19 mouse cellular contexts compared by ENCODE assay signal in the genomic region with DNA sequence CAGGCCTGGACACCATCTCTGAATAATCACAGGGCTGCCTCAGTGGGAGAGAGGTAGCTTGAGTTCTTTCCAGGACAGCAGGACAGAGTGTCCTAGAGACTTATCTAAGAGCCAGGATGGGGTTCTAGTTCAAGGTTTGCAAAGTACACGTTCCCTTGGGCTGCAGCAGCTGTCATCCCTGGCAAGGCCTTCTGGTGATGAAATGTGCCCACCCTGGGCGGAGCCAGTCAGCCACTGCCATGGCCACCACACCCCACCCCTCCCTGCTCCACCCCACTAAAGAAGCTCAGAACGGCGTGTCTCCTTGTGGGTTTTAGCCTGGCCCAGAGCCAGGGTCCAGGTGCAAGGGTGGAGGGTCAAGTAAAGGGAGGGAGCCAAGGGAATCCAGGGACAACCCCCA. TPM values are rescaled to one million over a fixed set of nuclear protein-coding genes. Genes with fewer than 3 reads are reported as not detected.
DNase-seq lines count a peak whose midpoint lies in the region; ATAC-seq and TF ChIP-seq lines count a peak whose summit lies in the region.
"Had no signal": no experiment of that assay in that cellular context is flagged by ENCODE, and none has a peak within 500 bp of the region (broad histone marks: within the 10 kb centered on the region; RNA-seq: fewer than 3 reads in every experiment).

No protein-coding gene starts in this region.

- peak overlapping the region; percentile 95 for H3K27ac ChIP-seq in kidney, adult 2 months (ENCODE audit: insufficient read depth, low read depth, low read length)
- no peak overlapping the region for H3K27ac ChIP-seq in kidney, embryonic 16.5 days (ENCODE audit: low read length)
- no peak overlapping the region for H3K27ac ChIP-seq in intestine, embryonic 15.5 days
- H3K27ac ChIP-seq: embryonic facial prominence, embryonic 12.5 days; stomach, embryonic 15.5 days had no signal

- H3K36me3 ChIP-seq in kidney, adult 2 months (ENCODE audit: control insufficient read depth, insufficient read depth, low read length): no peaks in the 10 kb centered on the region
- no peaks in the 10 kb centered on the region for H3K36me3 ChIP-seq in kidney, embryonic 16.5 days (ENCODE audit: insufficient read depth, low read length)
- no peaks in the 10 kb centered on the region for H3K36me3 ChIP-seq in intestine, embryonic 15.5 days
- H3K36me3 ChIP-seq: embryonic facial prominence, embryonic 12.5 days; heart, embryonic 12.5 days; stomach, embryonic 15.5 days had no signal

- peak; percentile 93 for DNase-seq in kidney, adult 2 months
- DNase-seq in adrenal gland, adult 8-10 months: peak; percentile 82
- DNase-seq in adrenal gland, postnatal 36 days: peak; percentile 79 to 81
- DNase-seq: cerebellum, postnatal 25 days; layer of hippocampus, postnatal 36 days; lung, embryonic 14.5 days; right cerebral cortex, postnatal 25 days had no signal

- WGBS in kidney, adult 2 months: 51% methylated on average over 4 of the region's 4 CpGs
- 50% methylated on average over 4 of the region's 4 CpGs for WGBS in kidney, embryonic 16.5 days
- 46% methylated on average over 4 of the region's 4 CpGs for WGBS in intestine, embryonic 15.5 days

- peaks cover 63% of the 10 kb centered on the region for H3K4me1 ChIP-seq in kidney, adult 2 months (ENCODE audit: control insufficient read depth, insufficient read depth, low read length)
- peaks cover 25% of the 10 kb centered on the region for H3K4me1 ChIP-seq in kidney, embryonic 16.5 days (ENCODE audit: insufficient read depth, low read length)
- H3K4me1 ChIP-seq in intestine, embryonic 15.5 days (replicated peaks): peaks cover 20% of the 10 kb centered on the region

- no peak for TF ChIP-seq CTCF in kidney, adult 2 months (conservative IDR thresholded peaks at IDR 0.05; ENCODE audit: insufficient read depth, insufficient read length, low read depth, low read length)

- no peaks in the 10 kb centered on the region for H3K9me3 ChIP-seq in kidney, embryonic 16.5 days (ENCODE audit: low read length)
- no peaks in the 10 kb centered on the region for H3K9me3 ChIP-seq in intestine, embryonic 15.5 days
- H3K9me3 ChIP-seq: embryonic facial prominence, embryonic 12.5 days; heart, embryonic 12.5 days; stomach, embryonic 15.5 days had no signal

- no peak overlapping the region for H3K9ac ChIP-seq in kidney, embryonic 16.5 days (replicated peaks; ENCODE audit: low read length)
- no peak overlapping the region for H3K9ac ChIP-seq in intestine, embryonic 15.5 days
- H3K9ac ChIP-seq: embryonic facial prominence, embryonic 12.5 days; heart, embryonic 12.5 days; lung, embryonic 14.5 days; stomach, embryonic 15.5 days had no signal

- H3K4me2 ChIP-seq in kidney, embryonic 16.5 days (replicated peaks; ENCODE audit: low read depth, low read length): no peak overlapping the region
- H3K4me2 ChIP-seq in intestine, embryonic 15.5 days (replicated peaks): no peak overlapping the region
- H3K4me2 ChIP-seq: embryonic facial prominence, embryonic 12.5 days; heart, embryonic 12.5 days; lung, embryonic 14.5 days; stomach, embryonic 15.5 days had no signal

- ATAC-seq in kidney, embryonic 16.5 days (ENCODE audit: low FRiP score, low TSS enrichment): no peak
- ATAC-seq in megakaryocyte-erythroid progenitor cell, adult 5-6 weeks (replicated peaks; ENCODE audit: low FRiP score, low TSS enrichment, poor library complexity, severe bottlenecking): peak; percentile 68; the same call in 1 of the 2 replicates
- no peak for ATAC-seq in megakaryocyte progenitor cell, adult 5-6 weeks (replicated peaks; ENCODE audit: poor library complexity)
- no peak for ATAC-seq in inflammation-experienced regulatory T-cells, adult 6 months
- ATAC-seq in intestine, embryonic 15.5 days: no peak; the same call in 1 of the 2 replicates

- no peak for TF ChIP-seq POLR2A in kidney, adult 2 months (IDR thresholded peaks at IDR 0.05; ENCODE audit: low read depth, low read length)

- H3K4me3 ChIP-seq in kidney, adult 2 months (ENCODE audit: insufficient read depth, low read depth, low read length): no peak overlapping the region
- no peak overlapping the region for H3K4me3 ChIP-seq in kidney, embryonic 16.5 days (ENCODE audit: low read length)
- no peak overlapping the region for H3K4me3 ChIP-seq in intestine, embryonic 15.5 days (replicated peaks)
- H3K4me3 ChIP-seq: embryonic facial prominence, embryonic 12.5 days; heart, embryonic 12.5 days; stomach, embryonic 15.5 days had no signal

- no peaks in the 10 kb centered on the region for H3K27me3 ChIP-seq in kidney, adult 2 months (replicated peaks; ENCODE audit: control insufficient read depth, insufficient read depth, low read length)
- H3K27me3 ChIP-seq in kidney, embryonic 16.5 days (ENCODE audit: insufficient read depth, low read length): no peaks in the 10 kb centered on the region
- no peaks in the 10 kb centered on the region for H3K27me3 ChIP-seq in intestine, embryonic 15.5 days (replicated peaks)
- H3K27me3 ChIP-seq: embryonic facial prominence, embryonic 12.5 days; heart, embryonic 12.5 days; stomach, embryonic 15.5 days had no signal

RNA-seq across cellular contexts. Expression of a gene that starts 40.7 kb away (rescaled TPM):
- polyA plus RNA-seq in kidney, adult 2 months (2012; rRNA removed): not detected in 2 replicates
- polyA plus RNA-seq in kidney, embryonic 16.5 days (2015; fragmentation: Nextera tagmentation; extraction: Ambion mirVana): not detected in 2 replicates
- not detected for total RNA-seq in adrenal gland, adult 8-10 months (2022)
- not detected for total RNA-seq in adrenal gland, postnatal 36 days (2021)
- not detected in 2 replicates for total RNA-seq in megakaryocyte-erythroid progenitor cell, adult 5-6 weeks (2014; fragmentation: Nextera tagmentation)
- total RNA-seq in megakaryocyte-erythroid progenitor cell, adult 5-6 weeks (2017): not detected in 2 replicates
- not detected in 2 replicates for total RNA-seq in megakaryocyte progenitor cell, adult 5-6 weeks (2015)
- total RNA-seq in megakaryocyte progenitor cell, adult 5-6 weeks (2017): not detected in 2 replicates
- polyA plus RNA-seq in inflammation-experienced regulatory T-cells, adult 6 months (2017; shearing (Covaris generic)): not detected
- polyA plus RNA-seq in intestine, embryonic 15.5 days (2015; fragmentation: Nextera tagmentation; extraction: Ambion mirVana): 6.0 and 11.0 TPM in 2 replicates
- total RNA-seq: CH12.LX; hematopoietic stem cell, adult 5-6 weeks; layer of hippocampus, postnatal 36 days had no signal
- polyA plus RNA-seq: embryonic facial prominence, embryonic 12.5 days; heart, embryonic 12.5 days; kidney, postnatal 0 days; limb, embryonic 11.5 days had no signal

RNA-seq across cellular contexts. Expression of a gene that starts 46.7 kb away (rescaled TPM):
- 32.0 and 34.2 TPM in 2 replicates for polyA plus RNA-seq in kidney, adult 2 months (2012; rRNA removed)
- polyA plus RNA-seq in kidney, embryonic 16.5 days (2015; fragmentation: Nextera tagmentation; extraction: Ambion mirVana): 21.9 and 22.7 TPM in 2 replicates
- 10 to 100 TPM in 1 of 4 experiments, 1 to 10 TPM in 3; 6.4 to 22.9 (median 7.2) TPM for total RNA-seq in adrenal gland, adult 8-10 months (2022)
- total RNA-seq in adrenal gland, postnatal 36 days (2021): 10 to 100 TPM in 1 of 2 experiments, 1 to 10 TPM in 1; 8.6 to 13.9 TPM
- 7.4 and 7.7 TPM in 2 replicates for total RNA-seq in megakaryocyte-erythroid progenitor cell, adult 5-6 weeks (2014; fragmentation: Nextera tagmentation)
- 5.4 and 9.4 TPM in 2 replicates for total RNA-seq in megakaryocyte-erythroid progenitor cell, adult 5-6 weeks (2017)
- 0.37 and 1.7 TPM in 2 replicates for total RNA-seq in megakaryocyte progenitor cell, adult 5-6 weeks (2015)
- 1.2 and 7.0 TPM in 2 replicates for total RNA-seq in megakaryocyte progenitor cell, adult 5-6 weeks (2017)
- 1 to 10 TPM; 4.2 to 7.5 (median 5.4) TPM for polyA plus RNA-seq in inflammation-experienced regulatory T-cells, adult 6 months (2017; shearing (Covaris generic))
- polyA plus RNA-seq in intestine, embryonic 15.5 days (2015; fragmentation: Nextera tagmentation; extraction: Ambion mirVana): 9.5 TPM in 2 replicates
